16 mouse cellular contexts compared by ENCODE assay signal in genomic region chr15:78451201-78451600, GRCm38 (mm10). TPM values are rescaled to one million over a fixed set of nuclear protein-coding genes. Genes with fewer than 3 reads are reported as not detected.
"Had no signal": no experiment of that assay in that cellular context is flagged by ENCODE, and none has a peak within 500 bp of the region (broad histone marks: within the 10 kb centered on the region; RNA-seq: fewer than 3 reads in every experiment).

No protein-coding gene starts in this region.

- H3K9me3 ChIP-seq: limb, embryonic 13.5 days; neural tube, embryonic 13.5 days had no signal

- H3K4me2 ChIP-seq: limb, embryonic 13.5 days; neural tube, embryonic 13.5 days had no signal

- H3K9ac ChIP-seq: limb, embryonic 13.5 days; liver, embryonic 14.5 days; neural tube, embryonic 13.5 days had no signal

- H3K36me3 ChIP-seq: limb, embryonic 13.5 days; neural tube, embryonic 13.5 days had no signal

- H3K27me3 ChIP-seq: limb, embryonic 13.5 days; neural tube, embryonic 13.5 days had no signal

- H3K4me3 ChIP-seq: limb, embryonic 13.5 days; neural tube, embryonic 13.5 days had no signal

- H3K27ac ChIP-seq: kidney, postnatal 0 days; limb, embryonic 13.5 days; liver, embryonic 14.5 days had no signal

- DNase-seq: kidney, adult 9 months; kidney, postnatal 36 days; layer of hippocampus, adult 9-11 months; layer of hippocampus, postnatal 36 days; left cerebral cortex, postnatal 4 days; lung, adult 18-20 months; lung, postnatal 36 days; midbrain, embryonic 14.5 days; right cerebral cortex, postnatal 25 days; thymus, postnatal 4 days had no signal

RNA-seq across cellular contexts. Expression of gene Tmprss6, which starts 17.2 kb away (rescaled TPM):
- total RNA-seq: left cerebral cortex, postnatal 4 days; megakaryocyte progenitor cell, adult 5-6 weeks; monocyte, adult 5-6 weeks had no signal
